25 mouse cellular contexts compared by ENCODE assay signal in the genomic region with DNA sequence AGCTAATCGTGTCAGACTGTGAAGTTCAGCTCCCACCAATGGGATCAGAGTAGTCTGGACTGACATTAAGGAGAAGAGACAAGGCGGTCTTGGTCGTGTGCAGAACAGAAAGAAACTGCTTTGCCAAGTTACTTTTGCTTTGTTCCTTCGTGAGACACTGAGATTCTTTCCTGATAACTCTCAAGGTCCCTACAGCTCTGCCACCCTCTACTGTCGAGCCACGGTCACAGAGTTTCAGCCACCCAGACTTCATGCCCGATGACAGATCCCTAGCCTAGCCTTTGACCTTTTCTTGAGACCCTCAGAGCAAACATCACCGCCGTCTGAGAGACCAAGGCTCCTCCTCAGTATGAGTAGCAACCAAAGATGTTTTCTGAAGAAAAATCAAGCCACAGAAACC. TPM values are rescaled to one million over a fixed set of nuclear protein-coding genes. Genes with fewer than 3 reads are reported as not detected.
DNase-seq lines count a peak whose midpoint lies in the region; ATAC-seq and TF ChIP-seq lines count a peak whose summit lies in the region.
"Had no signal": no experiment of that assay in that cellular context is flagged by ENCODE, and none has a peak within 500 bp of the region (broad histone marks: within the 10 kb centered on the region; RNA-seq: fewer than 3 reads in every experiment).

No protein-coding gene starts in this region.

- no peak overlapping the region for H3K9ac ChIP-seq in liver, postnatal 0 days (replicated peaks)
- no peak overlapping the region for H3K9ac ChIP-seq in liver, embryonic 11.5 days (ENCODE audit: low read depth, low read length)
- H3K9ac ChIP-seq: forebrain, embryonic 13.5 days; heart, embryonic 13.5 days; hindbrain, embryonic 14.5 days had no signal

- no peaks in the 10 kb centered on the region for H3K9me3 ChIP-seq in liver, postnatal 0 days (ENCODE audit: low read length)
- no peaks in the 10 kb centered on the region for H3K9me3 ChIP-seq in liver, embryonic 11.5 days (ENCODE audit: control insufficient read depth, low read length)
- H3K9me3 ChIP-seq: forebrain, embryonic 10.5 days; heart, embryonic 10.5 days; heart, embryonic 13.5 days had no signal

- no peak overlapping the region for H3K4me3 ChIP-seq in liver, postnatal 0 days (ENCODE audit: low read depth, low read length)
- no peak overlapping the region for H3K4me3 ChIP-seq in liver, embryonic 11.5 days (ENCODE audit: low read depth, low read length)
- H3K4me3 ChIP-seq: forebrain, embryonic 10.5 days; forebrain, embryonic 13.5 days; heart, adult 2 months; heart, embryonic 10.5 days; heart, embryonic 13.5 days had no signal

- H3K4me2 ChIP-seq in liver, postnatal 0 days (ENCODE audit: low read depth, low read length), result no peak overlapping the region
- H3K4me2 ChIP-seq in liver, embryonic 11.5 days, result no peak overlapping the region
- H3K4me2 ChIP-seq: forebrain, embryonic 13.5 days; heart, embryonic 13.5 days; hindbrain, embryonic 14.5 days had no signal

- 70% methylated on average over 9 of the region's 9 CpGs for whole genome bisulfite sequencing in liver, postnatal 0 days (ENCODE audit: insufficient replicate concordance)
- WGBS in liver, embryonic 11.5 days, result 76% methylated on average over 9 of the region's 9 CpGs

- TF ChIP-seq EP300 in liver, postnatal 0 days (IDR thresholded peaks at IDR 0.05; ENCODE audit: low read depth), result no peak

- no peaks in the 10 kb centered on the region for H3K4me1 ChIP-seq in liver, postnatal 0 days (ENCODE audit: insufficient read depth)
- no peaks in the 10 kb centered on the region for H3K4me1 ChIP-seq in liver, embryonic 11.5 days (replicated peaks; ENCODE audit: control insufficient read depth, insufficient read depth, low read length)
- H3K4me1 ChIP-seq: forebrain, embryonic 10.5 days; forebrain, embryonic 13.5 days; heart, embryonic 10.5 days; heart, embryonic 13.5 days had no signal

- no peak for DNase-seq in liver, postnatal 0 days
- DNase-seq in liver, embryonic 11.5 days (ENCODE audit: low spot score), result no peak
- peak; percentile 43 to 47 for DNase-seq in spleen, postnatal 36 days (ENCODE audit: low spot score in 2 of 2)
- no peak for DNase-seq in spleen, postnatal 4 days (ENCODE audit: low spot score in 2 of 2)
- peak; percentile 59 for DNase-seq in splenic B cell, adult 2 months (ENCODE audit: low read depth, low spot score)
- DNase-seq in right cerebral cortex, postnatal 36 days (ENCODE audit: low spot score in 2 of 2), result no peak
- DNase-seq: adrenal gland, adult 8-10 months; adrenal gland, postnatal 25 days; cerebellum, adult 18-20 months; cerebellum, adult 9-10 months; cerebellum, postnatal 14 days; gastrocnemius, postnatal 10 days; gastrocnemius, postnatal 36 days; heart, adult 2 months; heart, postnatal 14 days; heart, postnatal 4 days had no signal

- no peak for ATAC-seq in liver, postnatal 0 days
- no peak for ATAC-seq in liver, embryonic 11.5 days (replicated peaks; ENCODE audit: low FRiP score)
- ATAC-seq: activated CD4-positive, CD25-positive, alpha-beta regulatory T cell, adult 4 months; CD4-positive, CD25-positive, alpha-beta regulatory T cell, adult 4 months; forebrain, embryonic 13.5 days; forebrain, embryonic 16.5 days; hindbrain, postnatal 0 days had no signal

- H3K27me3 ChIP-seq in liver, postnatal 0 days (ENCODE audit: insufficient read depth, low read length), result no peaks in the 10 kb centered on the region
- H3K27me3 ChIP-seq in liver, embryonic 11.5 days (replicated peaks; ENCODE audit: control insufficient read depth, insufficient read depth, low read length), result no peaks in the 10 kb centered on the region; the same call in 1 of the 2 replicates
- no peaks in the 10 kb centered on the region for H3K27me3 ChIP-seq in splenic B cell, adult 2 months (ENCODE audit: control insufficient read depth, insufficient read depth, low read length, poor library complexity, severe bottlenecking)
- H3K27me3 ChIP-seq: forebrain, embryonic 13.5 days had no signal

- no peaks in the 10 kb centered on the region for H3K36me3 ChIP-seq in liver, postnatal 0 days (replicated peaks; ENCODE audit: insufficient read depth, low read length)
- no peaks in the 10 kb centered on the region for H3K36me3 ChIP-seq in liver, embryonic 11.5 days (ENCODE audit: control insufficient read depth, insufficient read depth, low read length)
- H3K36me3 ChIP-seq in splenic B cell, adult 2 months (ENCODE audit: control insufficient read depth, insufficient read depth, low read length, poor library complexity, severe bottlenecking), result no peaks in the 10 kb centered on the region
- H3K36me3 ChIP-seq: forebrain, embryonic 10.5 days; heart, embryonic 10.5 days; heart, embryonic 13.5 days had no signal

- TF ChIP-seq CTCF in liver, postnatal 0 days (IDR thresholded peaks at IDR 0.05; ENCODE audit: low read depth), result peak; percentile 14; the same call in 1 of the 2 replicates

- no peak overlapping the region for H3K27ac ChIP-seq in liver, postnatal 0 days (ENCODE audit: low read depth)
- H3K27ac ChIP-seq in liver, embryonic 11.5 days (ENCODE audit: low read depth, low read length), result no peak overlapping the region
- H3K27ac ChIP-seq: forebrain, embryonic 13.5 days; heart, adult 2 months; heart, embryonic 10.5 days; heart, embryonic 13.5 days; hindbrain, embryonic 14.5 days; hindbrain, postnatal 0 days had no signal

RNA-seq across cellular contexts. Expression of a gene that starts 14.9 kb away (rescaled TPM):
- polyA plus RNA-seq in liver, postnatal 0 days (2015; fragmentation: Nextera tagmentation; extraction: Ambion mirVana), result 0.73 TPM in 2 replicates
- polyA plus RNA-seq in liver, embryonic 11.5 days (2014; fragmentation: Nextera tagmentation; extraction: Ambion mirVana), result 0.48 and 0.60 TPM in 2 replicates

RNA-seq across cellular contexts. Expression of a gene that starts 43.4 kb away (rescaled TPM):
- polyA plus RNA-seq in liver, postnatal 0 days (2015; fragmentation: Nextera tagmentation; extraction: Ambion mirVana), result 105 and 110 TPM in 2 replicates
- polyA plus RNA-seq in liver, embryonic 11.5 days (2014; fragmentation: Nextera tagmentation; extraction: Ambion mirVana), result 57.0 and 59.8 TPM in 2 replicates

Comparison
In these comparisons a context has a peak if more than half of its experiments do, and no peak if none do; other contexts are left out.
1. DNase-seq: peak in spleen, postnatal 36 days (2 of 2) and splenic B cell, adult 2 months (single experiment); none in liver, postnatal 0 days (single experiment), liver, embryonic 11.5 days (single experiment), spleen, postnatal 4 days (0 of 2) and right cerebral cortex, postnatal 36 days (0 of 2).